Mouse (Mus musculus): ENCODE measurements around the gene Tmem8. TPM values are rescaled to one million over a fixed set of nuclear protein-coding genes. Genes with fewer than 3 reads are reported as not detected.
A peak's percentile ranks its signal among the peaks of the same experiment; 100 is the strongest.

Tmem8 gene
- polyA plus RNA-seq, 1 experiment from 2014 or later: 2.7 TPM

- Histone ChIP-seq H3K4me2 (no peak overlapping the region), H3K36me3 (peaks cover 57% of the 10 kb centered on the region), H3K4me3 (no peak overlapping the region), H3K27me3 (no peaks in the 10 kb centered on the region), H3K9ac (no peak overlapping the region), H3K4me1 (no peaks in the 10 kb centered on the region), H3K9me3 (no peaks in the 10 kb centered on the region), H3K27ac (no peak overlapping the region)
- 89% methylated on average over 18 of the region's 18 CpGs for WGBS
- ATAC-seq (ENCODE audit: insufficient number of reproducible peaks, low FRiP score, low TSS enrichment, low read depth): no peak
Measured at GRCm38 (mm10) chr17:26131062-26131732, 18.1 kb downstream of the Tmem8 start.

- H3K9ac ChIP-seq: no peak overlapping the region
- no peak overlapping the region for H3K4me2 ChIP-seq
- ATAC-seq (ENCODE audit: insufficient number of reproducible peaks, low FRiP score, low TSS enrichment, low read depth): 0 out of 2 replicates have a peak, but pooled peaks have one; percentile 10
- no peaks in the 10 kb centered on the region for H3K4me1 ChIP-seq
- H3K9me3 ChIP-seq: no peaks in the 10 kb centered on the region
- no peak overlapping the region for H3K27ac ChIP-seq
- no peak overlapping the region for H3K4me3 ChIP-seq
- no peaks in the 10 kb centered on the region for H3K27me3 ChIP-seq
- WGBS: 87% methylated on average over 18 of the region's 18 CpGs
- peaks cover 48% of the 10 kb centered on the region for H3K36me3 ChIP-seq
Measured at GRCm38 (mm10) chr17:26131856-26132853, 19.1 kb downstream of the Tmem8 start.

GRCm38 (mm10) chr17:26137106-26137750 is 24.1 kb downstream of the Tmem8 start:
- no peak for ATAC-seq (ENCODE audit: insufficient number of reproducible peaks, low FRiP score, low TSS enrichment, low read depth)
- H3K4me1 ChIP-seq: peaks cover 25% of the 10 kb centered on the region
- no peak overlapping the region for H3K4me3 ChIP-seq
- no peaks in the 10 kb centered on the region for H3K27me3 ChIP-seq
- 0 out of 2 replicates have a peak overlapping the region, but pooled peaks have one; percentile 96 for H3K27ac ChIP-seq
- H3K4me2 ChIP-seq: no peak overlapping the region
- 89% methylated on average over 11 of the region's 11 CpGs for WGBS
- H3K9me3 ChIP-seq: no peaks in the 10 kb centered on the region
- H3K36me3 ChIP-seq: peaks cover 2% of the 10 kb centered on the region
- no peak overlapping the region for H3K9ac ChIP-seq

- H3K4me2 ChIP-seq: peak overlapping the region; percentile 66
- peaks cover 25% of the 10 kb centered on the region for H3K4me1 ChIP-seq
- ATAC-seq (ENCODE audit: insufficient number of reproducible peaks, low FRiP score, low TSS enrichment, low read depth): no peak
- peaks cover 2% of the 10 kb centered on the region for H3K36me3 ChIP-seq
- WGBS: 74% methylated on average over 2 of the region's 2 CpGs
- H3K27me3 ChIP-seq: no peaks in the 10 kb centered on the region
- H3K27ac ChIP-seq: peak overlapping the region; percentile 96
- H3K9ac ChIP-seq: no peak overlapping the region
- H3K9me3 ChIP-seq: no peaks in the 10 kb centered on the region
- peak overlapping the region; percentile 97 for H3K4me3 ChIP-seq
Measured at GRCm38 (mm10) chr17:26137751-26138130, 24.6 kb downstream of the Tmem8 start.

DNA sequence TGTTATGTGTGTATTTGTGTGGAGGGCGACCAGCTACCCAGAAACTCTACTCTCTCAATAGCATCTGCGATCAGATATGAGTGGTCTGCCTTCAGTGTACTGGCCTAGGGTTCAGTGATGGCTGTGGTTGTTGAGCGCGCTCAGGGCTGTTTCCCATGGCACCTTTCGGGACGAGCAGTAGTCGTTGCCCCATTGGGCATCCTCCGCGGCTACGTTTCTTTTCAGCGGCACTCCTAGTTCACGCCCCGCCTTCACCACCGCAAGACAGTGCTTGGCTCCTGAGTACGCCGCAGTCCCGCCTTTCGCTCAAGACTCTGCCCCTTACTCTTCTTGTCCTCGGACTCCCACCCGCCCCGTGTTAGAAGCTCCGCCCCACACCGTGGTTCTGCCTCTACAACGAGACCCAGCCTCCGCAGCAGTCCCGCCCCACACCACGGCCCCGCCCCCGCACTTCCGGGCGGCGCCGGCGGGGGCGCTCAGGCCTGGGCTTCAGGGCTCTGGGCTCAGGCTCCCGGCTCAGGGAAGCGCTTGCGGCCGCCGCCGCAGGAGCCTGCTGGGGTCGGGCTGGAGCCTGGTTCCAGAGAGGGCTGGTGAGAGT is 25.2 kb downstream of the Tmem8 start, which contains the start of gene Axin1:
TSS of gene Axin1 (plus strand) at position 450 of the 598 bp plus-strand sequence.
- Histone ChIP-seq H3K9me3 (no peaks in the 10 kb centered on the region), H3K27me3 (no peaks in the 10 kb centered on the region), H3K4me1 (peaks cover 25% of the 10 kb centered on the region), H3K27ac (peak within 1 kb of the TSS; percentile 96), H3K9ac (peak within 1 kb of the TSS; percentile 98), H3K4me2 (peak within 1 kb of the TSS; percentile 66), H3K4me3 (peak within 1 kb of the TSS; percentile 97), H3K36me3 (peaks cover 7% of the 10 kb centered on the region)
- peak; percentile 98 for ATAC-seq (ENCODE audit: insufficient number of reproducible peaks, low FRiP score, low TSS enrichment, low read depth)
- 1% methylated on average over 42 of the region's 42 CpGs for WGBS

- Histone ChIP-seq H3K9me3 (no peaks in the 10 kb centered on the region), H3K36me3 (peaks cover 13% of the 10 kb centered on the region), H3K9ac (peak overlapping the region; percentile 98), H3K4me2 (peak overlapping the region; percentile 66), H3K4me3 (peak overlapping the region; percentile 97), H3K27ac (peak overlapping the region; percentile 96), H3K4me1 (peaks cover 25% of the 10 kb centered on the region), H3K27me3 (no peaks in the 10 kb centered on the region)
- peak; percentile 54; the same call in 1 of the 2 replicates for ATAC-seq (ENCODE audit: insufficient number of reproducible peaks, low FRiP score, low TSS enrichment, low read depth)
- under 1% methylated on average over 39 of the region's 58 CpGs for WGBS
Measured at GRCm38 (mm10) chr17:26138901-26139381, 25.8 kb downstream of the Tmem8 start.

- ATAC-seq (ENCODE audit: insufficient number of reproducible peaks, low FRiP score, low TSS enrichment, low read depth): no peak
- H3K4me1 ChIP-seq: peaks cover 23% of the 10 kb centered on the region
- H3K27ac ChIP-seq: no peak overlapping the region
- 72% methylated on average over 4 of the region's 4 CpGs for WGBS
- no peak overlapping the region for H3K9ac ChIP-seq
- no peak overlapping the region for H3K4me2 ChIP-seq
- H3K9me3 ChIP-seq: no peaks in the 10 kb centered on the region
- no peaks in the 10 kb centered on the region for H3K27me3 ChIP-seq
- no peak overlapping the region for H3K4me3 ChIP-seq
- peaks cover 32% of the 10 kb centered on the region for H3K36me3 ChIP-seq
Measured at GRCm38 (mm10) chr17:26142796-26143195, 29.7 kb downstream of the Tmem8 start.

GRCm38 (mm10) chr17:26143386-26143785 is 30.3 kb downstream of the Tmem8 start:
- H3K27ac ChIP-seq: no peak overlapping the region
- peaks cover 38% of the 10 kb centered on the region for H3K36me3 ChIP-seq
- WGBS: 90% methylated on average over 5 of the region's 5 CpGs
- H3K4me2 ChIP-seq: no peak overlapping the region
- H3K4me3 ChIP-seq: no peak overlapping the region
- no peaks in the 10 kb centered on the region for H3K27me3 ChIP-seq
- peaks cover 20% of the 10 kb centered on the region for H3K4me1 ChIP-seq
- H3K9me3 ChIP-seq: no peaks in the 10 kb centered on the region
- no peak overlapping the region for H3K9ac ChIP-seq
- ATAC-seq (ENCODE audit: insufficient number of reproducible peaks, low FRiP score, low TSS enrichment, low read depth): no peak

GRCm38 (mm10) chr17:26149056-26149455 is 36.0 kb downstream of the Tmem8 start:
- H3K4me2 ChIP-seq: no peak overlapping the region
- no peaks in the 10 kb centered on the region for H3K9me3 ChIP-seq
- no peaks in the 10 kb centered on the region for H3K27me3 ChIP-seq
- peaks cover 68% of the 10 kb centered on the region for H3K36me3 ChIP-seq
- no peak for ATAC-seq (ENCODE audit: insufficient number of reproducible peaks, low FRiP score, low TSS enrichment, low read depth)
- no peak overlapping the region for H3K4me3 ChIP-seq
- no peak overlapping the region for H3K9ac ChIP-seq
- no peak overlapping the region for H3K27ac ChIP-seq
- H3K4me1 ChIP-seq: no peaks in the 10 kb centered on the region
- 80% methylated on average over 2 of the region's 2 CpGs for WGBS

DNA sequence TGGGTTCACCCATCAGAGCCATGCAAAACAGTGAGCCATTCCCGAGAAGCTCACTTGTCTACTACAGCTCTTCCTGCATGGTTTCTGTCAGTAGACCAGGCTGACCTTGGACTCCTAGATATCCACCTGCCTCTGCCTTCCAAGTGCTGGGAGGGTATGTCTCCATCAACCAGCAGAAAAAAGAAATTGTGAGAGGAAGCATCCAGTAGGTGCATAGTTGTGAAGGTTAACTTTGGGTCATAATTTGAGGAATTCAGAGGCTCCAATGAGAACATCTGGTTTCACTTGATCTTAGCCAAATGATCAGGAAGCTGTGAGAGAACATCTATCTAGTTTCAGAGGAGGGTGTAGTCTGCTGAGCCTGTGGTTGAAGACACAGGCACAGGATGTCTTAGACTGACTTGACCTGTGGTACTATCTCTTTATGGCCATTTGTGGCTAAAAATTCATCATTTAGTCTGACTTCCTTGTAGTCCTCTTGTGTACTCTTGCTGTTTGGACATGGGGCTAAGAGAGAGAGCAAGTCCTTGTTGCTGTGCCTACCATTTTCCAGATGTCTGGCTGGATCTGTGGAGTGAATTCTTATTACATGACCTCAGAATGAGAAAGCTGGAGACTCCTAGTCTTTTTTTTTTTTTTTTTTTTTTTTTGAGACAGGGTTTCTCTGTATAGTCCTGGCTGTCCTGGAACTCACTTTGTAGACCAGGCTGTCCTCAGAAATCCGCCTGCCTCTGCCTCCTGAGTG is 39.0 kb downstream of the Tmem8 start:
- Histone ChIP-seq H3K4me1 (no peaks in the 10 kb centered on the region), H3K4me2 (no peak overlapping the region), H3K9me3 (no peaks in the 10 kb centered on the region), H3K4me3 (no peak overlapping the region), H3K36me3 (peaks cover 63% of the 10 kb centered on the region), H3K27me3 (no peaks in the 10 kb centered on the region), H3K9ac (no peak overlapping the region), H3K27ac (no peak overlapping the region)
- WGBS: 95% methylated on average over 2 of the region's 2 CpGs
- ATAC-seq (ENCODE audit: insufficient number of reproducible peaks, low FRiP score, low TSS enrichment, low read depth): no peak

GRCm38 (mm10) chr17:26162736-26163135 is 49.6 kb downstream of the Tmem8 start:
- no peaks in the 10 kb centered on the region for H3K4me1 ChIP-seq
- no peaks in the 10 kb centered on the region for H3K9me3 ChIP-seq
- H3K9ac ChIP-seq: no peak overlapping the region
- H3K4me3 ChIP-seq: no peak overlapping the region
- H3K27ac ChIP-seq: no peak overlapping the region
- ATAC-seq (ENCODE audit: insufficient number of reproducible peaks, low FRiP score, low TSS enrichment, low read depth): no peak
- 90% methylated on average over 1 of the region's 1 CpGs for WGBS
- H3K36me3 ChIP-seq: peaks cover 12% of the 10 kb centered on the region; the same call in 1 of the 2 replicates
- H3K4me2 ChIP-seq: no peak overlapping the region
- H3K27me3 ChIP-seq: no peaks in the 10 kb centered on the region

Measured in limb, embryonic 15.5 days (tissue).